Mouse (Mus musculus): ENCODE measurements around the gene Mtg1.

- TF ChIP-seq POLR2A (IDR thresholded peaks at IDR 0.05; ENCODE audit: borderline replicate concordance, extremely low read depth, insufficient read depth, insufficient read length, poor library complexity, severe bottlenecking) (no peak), CTCF (IDR thresholded peaks at IDR 0.05; ENCODE audit: borderline replicate concordance, extremely low read depth, insufficient read depth, insufficient read length) (no peak)
Observed at GRCm38 (mm10) chr7:140115583-140116328, 21.6 kb upstream of the Mtg1 start, which contains the start of gene Paox.
